Mouse (Mus musculus) lung, adult 2 months (tissue): ENCODE results near the gene Klc1.

ENCODE experiments used
- CTCF ChIP-seq: fragments of 200-500 bp; IDR thresholded peaks from 2 replicates; pipeline ENCODE4 v1.5.1; 2011; ENCODE audit warnings: mild to moderate bottlenecking, low read length, control low read depth; ENCODE audit not compliant: insufficient read depth
- POLR2A ChIP-seq: fragments of 200-500 bp; IDR thresholded peaks from 2 replicates; pipeline ENCODE4 v1.6.1; 2011; ENCODE audit warnings: low read depth, mild to moderate bottlenecking, control low read depth, low read length, borderline replicate concordance; ENCODE audit errors: extremely low read depth

DNA sequence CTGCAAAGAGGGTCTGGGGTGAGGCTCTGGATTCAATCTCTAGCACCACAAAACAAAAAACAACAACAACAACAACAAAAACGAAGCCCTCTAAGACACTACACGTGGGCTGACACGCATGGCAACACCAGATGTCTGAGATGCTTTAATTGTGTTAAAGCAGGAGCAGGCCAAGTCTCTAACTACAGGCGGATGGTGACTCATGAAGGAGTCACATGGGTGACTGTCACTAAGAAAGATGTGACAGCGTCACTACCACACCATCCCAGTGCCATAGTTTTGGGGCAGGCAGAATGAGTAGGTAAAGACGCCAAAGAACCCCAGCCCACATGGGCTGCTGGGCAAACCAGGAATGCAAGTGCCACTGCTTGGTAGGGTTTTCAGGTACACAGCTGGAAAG, 6.2 kb upstream of the Klc1 start:
- no peak for TF ChIP-seq CTCF
- no peak for TF ChIP-seq POLR2A
